Mouse (Mus musculus): ENCODE data around the gene Eif3c. TPM values are rescaled to one million over a fixed set of nuclear protein-coding genes. Genes with fewer than 3 reads are reported as not detected.

Eif3c gene
- total RNA-seq, 2 experiments from 2014 or later: 199 to 243 TPM

DNA sequence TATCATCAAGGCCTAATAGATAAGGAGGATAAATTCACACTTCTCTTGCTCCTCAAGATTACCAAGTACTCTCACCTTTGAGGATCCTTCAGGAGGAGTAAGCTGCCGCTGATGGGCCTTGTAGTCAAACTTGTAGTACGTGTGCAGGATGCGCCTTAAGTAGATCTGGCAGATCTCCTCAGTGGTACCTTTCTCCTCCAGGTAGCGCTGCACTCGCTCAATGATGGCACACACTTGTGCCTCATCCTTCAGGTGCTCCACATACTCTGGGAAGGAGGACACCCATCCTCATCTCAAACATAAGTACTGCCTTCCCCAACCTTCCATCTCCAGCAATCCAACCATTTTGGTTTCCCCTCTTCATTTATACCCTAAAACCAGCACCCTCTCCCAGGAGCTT is 9.6 kb downstream of the Eif3c start:
- DNase-seq (ENCODE audit: low spot score in 2 of 2): no peak

DNA sequence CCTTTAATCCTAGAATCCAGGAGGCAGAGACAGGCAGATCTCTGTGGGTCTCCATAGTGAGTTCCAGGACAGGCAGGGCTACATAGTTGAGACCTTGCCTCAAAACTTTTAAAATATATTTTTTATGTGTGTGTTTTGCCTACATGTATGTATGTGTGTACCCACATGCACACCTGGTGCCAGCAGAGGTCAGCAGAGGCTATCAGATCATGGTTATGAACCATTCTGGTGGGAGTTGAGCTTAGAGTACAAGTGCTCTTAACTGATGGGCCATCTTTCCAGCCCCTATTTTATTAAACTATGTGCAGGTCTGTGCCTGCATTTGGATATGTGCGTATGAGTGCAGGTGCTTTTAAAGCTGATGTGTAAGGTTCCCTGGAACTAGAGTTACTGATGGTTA is 11.4 kb downstream of the Eif3c start:
- DNase-seq (ENCODE audit: low spot score in 2 of 2): no peak

DNA sequence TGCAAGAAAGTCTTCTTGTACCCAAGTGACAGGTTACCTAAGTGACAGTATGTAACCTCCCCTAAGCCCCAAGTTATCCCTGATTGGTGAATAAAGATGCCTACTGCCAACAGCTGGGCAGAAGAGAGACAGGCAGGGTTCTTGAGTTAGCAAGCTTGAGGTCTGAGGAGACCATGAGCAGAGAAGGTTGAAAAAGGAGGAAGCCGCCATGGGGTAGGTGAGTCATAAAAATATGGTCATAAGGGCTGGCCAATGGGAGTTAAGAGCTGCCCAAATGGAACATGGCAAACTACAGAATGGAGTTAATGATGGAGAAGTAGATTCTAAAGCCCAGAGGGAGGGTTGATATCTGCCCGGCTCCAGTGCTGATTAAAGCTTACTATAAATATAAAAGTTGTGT is 20.6 kb downstream of the Eif3c start:
- no peak for DNase-seq (ENCODE audit: low spot score in 2 of 2)

DNA sequence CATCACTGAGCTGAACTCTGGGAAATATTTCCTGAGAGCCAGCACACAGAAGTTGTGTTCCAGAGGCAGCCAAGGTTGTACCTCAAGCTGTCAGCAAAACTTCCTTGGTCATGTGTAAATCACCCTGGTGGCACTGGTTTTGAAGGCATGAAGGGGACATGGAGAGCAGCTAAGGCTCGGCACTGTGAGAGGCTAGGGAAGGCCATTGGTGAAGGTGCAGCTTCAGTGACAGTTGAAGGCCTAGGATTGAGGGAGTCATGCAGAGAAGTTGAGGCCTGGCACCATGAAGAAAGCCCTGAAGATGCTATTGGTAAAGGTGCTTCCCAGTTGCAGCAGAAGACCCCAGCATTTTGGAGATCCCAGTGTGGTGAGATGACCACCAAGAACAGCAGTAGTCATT is 24.6 kb downstream of the Eif3c start:
- DNase-seq (ENCODE audit: low spot score in 2 of 2): no peak

DNA sequence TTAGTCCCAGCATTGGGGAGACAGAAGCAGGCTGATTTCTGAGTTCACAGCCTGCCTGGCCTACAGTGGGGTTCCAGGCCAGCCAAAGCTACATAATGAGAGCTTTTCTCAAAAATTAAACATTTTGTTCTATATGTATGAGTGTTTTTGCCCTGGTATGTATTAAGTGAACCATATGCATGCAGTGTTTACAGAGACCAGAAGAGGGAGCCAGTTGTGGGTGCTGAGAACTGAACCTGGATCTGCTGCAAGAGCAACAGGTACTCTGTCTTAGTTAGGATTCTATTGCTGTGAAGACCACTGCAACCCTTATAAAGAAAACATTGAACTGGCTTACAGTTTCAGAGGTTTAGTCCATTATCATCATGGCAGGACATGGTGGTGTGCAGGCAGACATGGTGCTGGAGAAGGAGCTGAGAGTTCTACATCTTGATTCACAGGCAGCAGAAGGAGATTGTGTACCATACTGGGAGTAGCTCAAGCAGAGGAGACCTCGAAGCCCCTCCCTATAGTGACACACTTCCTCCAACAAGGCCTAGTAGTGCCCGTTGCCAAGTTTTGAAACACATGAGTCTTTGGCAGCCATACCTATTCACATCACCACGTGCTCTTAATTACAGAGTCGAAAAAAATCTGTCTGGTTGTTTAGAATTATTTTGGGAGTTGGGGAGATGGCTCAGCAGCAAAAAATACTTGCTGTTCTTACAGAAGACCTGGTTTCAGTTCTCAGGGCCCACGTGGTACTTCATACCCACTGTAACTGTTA is 28.2 kb downstream of the Eif3c start:
- DNase-seq (ENCODE audit: low spot score in 2 of 2): no peak

DNA sequence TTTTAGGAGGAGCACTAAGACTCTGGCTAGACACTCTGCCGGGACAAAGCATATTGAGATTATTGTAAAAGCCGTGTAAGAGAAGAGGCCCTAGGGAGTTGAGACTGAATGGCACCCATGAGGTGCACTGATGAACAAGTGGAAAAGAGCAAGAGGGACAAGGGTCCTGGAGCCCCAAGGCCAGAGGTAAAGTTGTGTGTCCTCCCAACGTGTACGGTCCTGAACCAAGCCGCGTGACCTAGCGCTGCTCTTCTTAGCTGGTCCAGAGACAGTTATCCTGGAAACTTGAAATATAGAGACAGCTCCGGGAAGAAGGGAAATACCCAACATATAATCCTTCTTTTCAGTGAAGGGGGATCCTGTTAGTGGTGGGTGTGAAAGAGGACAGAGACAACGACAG is 29.7 kb downstream of the Eif3c start:
- no peak for DNase-seq (ENCODE audit: low spot score in 2 of 2)

DNA sequence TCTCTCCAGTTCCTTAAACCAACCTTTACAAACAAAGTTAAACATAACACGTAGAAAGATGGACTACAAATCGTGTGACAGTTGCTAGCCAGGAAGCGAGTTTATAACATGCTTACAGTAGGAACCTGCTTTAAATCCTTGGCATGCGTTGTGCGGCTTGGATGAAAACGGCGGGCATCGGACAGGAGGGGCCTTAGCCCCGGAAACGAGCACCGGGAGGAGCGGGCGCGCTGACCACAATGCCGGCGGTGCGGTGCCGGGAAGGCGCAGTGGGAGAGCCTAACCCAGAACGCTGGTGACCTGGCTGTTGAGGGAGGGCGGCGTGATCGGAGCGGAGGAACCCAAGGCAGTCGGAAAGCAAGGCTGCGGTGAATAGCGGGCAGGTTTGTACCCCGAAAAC is 30.4 kb downstream of the Eif3c start:
- peak; percentile 9 to 32 for DNase-seq (ENCODE audit: low spot score in 2 of 2)

DNA sequence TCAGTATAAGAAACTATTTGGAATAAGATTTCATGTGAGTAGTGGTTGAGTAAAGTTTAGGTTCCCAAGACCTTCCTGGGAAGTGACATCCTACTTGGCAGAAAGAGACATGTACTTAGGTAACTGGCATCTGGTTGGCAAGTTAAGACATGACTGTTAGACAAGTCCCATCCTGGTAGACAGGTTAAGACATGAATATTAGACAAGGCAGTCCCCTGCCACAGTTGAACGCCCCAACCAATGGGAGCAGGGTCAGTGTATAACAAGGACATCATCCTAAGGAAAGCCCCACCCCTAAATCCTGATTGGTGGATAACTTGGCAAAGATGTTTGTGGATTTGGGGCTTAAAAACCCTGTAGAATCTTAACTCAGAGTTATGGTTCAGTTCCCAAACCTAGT is 32.8 kb downstream of the Eif3c start:
- DNase-seq (ENCODE audit: low spot score in 2 of 2): no peak

DNA sequence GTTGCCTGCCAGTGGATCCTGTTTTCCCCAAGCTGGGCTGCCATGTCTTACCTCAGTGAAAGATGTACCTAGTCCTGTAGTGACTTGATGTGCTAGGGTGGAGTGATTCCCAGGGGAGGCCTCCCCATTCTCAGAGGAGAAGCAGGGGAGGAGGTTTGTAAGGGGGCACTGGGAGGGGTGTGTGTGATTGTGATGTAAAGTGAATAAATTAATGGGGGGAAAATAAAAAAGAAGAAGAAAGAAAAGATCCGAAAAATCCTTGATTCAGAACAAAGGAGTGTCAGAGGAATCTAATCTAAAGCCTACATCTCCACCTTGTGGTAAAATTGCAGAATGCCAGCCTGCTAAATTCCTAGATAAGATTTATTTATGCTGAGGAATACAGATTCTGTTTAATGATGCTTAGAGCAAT is 38.0 kb downstream of the Eif3c start:
- DNase-seq (ENCODE audit: low spot score in 2 of 2): no peak

DNA sequence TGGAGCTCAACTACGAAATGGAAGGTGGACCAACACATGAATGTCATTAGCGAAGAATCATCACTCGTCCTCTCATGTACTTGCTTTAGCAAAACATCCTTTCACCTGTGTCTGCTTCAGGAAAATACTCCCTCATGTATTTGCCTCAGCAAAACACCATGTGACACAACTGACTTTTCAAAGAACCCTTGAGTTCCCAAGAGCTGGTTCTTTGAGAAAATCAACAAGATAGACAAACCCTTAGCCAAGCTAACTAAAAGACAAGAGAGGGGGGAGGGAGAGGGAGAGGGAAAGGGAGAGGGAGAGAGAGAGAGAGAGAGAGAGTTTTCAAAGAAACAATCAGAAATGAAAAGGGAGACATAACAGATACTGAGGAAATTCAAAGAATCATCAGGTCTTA is 42.9 kb downstream of the Eif3c start:
- no peak for DNase-seq (ENCODE audit: low spot score in 2 of 2)

DNA sequence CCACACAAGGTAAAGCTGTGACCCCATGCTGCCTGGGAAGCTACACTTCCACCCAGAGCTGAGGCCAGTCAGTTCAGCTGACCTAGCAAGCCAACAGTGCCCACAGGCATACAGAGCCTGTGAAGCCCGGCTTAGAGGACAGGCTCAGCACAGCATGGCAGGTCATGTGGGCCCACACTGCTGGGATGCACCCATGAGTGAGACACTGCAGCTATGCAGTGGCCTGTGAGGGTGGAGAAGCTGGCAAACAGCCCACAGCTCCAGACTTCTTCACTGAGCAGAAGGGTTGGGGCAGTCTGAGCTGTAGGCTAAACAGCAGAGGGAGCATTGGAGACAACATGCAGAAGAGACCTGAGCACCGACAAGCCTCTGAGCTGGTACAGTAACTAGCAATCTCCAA is 46.7 kb downstream of the Eif3c start:
- no peak for DNase-seq (ENCODE audit: low spot score in 2 of 2)

DNA sequence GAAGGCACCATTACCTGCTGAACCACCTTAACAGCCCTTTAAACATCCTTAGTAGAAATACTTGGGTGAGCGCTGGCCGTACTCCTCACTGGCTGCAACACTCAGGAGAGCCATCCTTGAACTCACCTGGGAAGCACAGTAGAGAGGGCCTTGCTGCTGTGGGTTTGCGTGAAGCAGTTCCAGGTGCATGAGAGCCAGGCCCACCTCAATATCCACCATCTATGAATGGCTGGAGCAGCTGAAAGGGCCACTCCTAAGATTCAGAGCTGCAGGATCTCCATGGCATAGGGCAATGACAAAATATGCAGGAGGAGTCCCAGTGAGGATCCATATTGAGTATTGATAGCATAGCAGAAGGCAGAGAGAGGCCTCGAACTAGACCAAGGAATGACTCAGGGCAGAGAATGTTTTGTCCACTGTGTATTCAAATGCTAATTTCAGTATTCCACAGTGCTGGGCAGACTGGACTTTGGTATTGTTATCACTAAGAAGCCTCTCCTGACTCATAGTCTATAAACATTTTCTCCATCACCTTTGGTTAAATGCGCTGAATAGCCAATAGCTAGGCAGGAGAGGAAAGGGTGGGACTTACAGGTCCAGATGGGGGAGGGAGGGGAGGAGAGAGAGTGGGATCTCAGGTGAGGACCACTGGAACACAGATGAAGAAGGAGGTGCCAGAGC is 47.8 kb downstream of the Eif3c start:
- DNase-seq (ENCODE audit: low spot score in 2 of 2): no peak

DNA sequence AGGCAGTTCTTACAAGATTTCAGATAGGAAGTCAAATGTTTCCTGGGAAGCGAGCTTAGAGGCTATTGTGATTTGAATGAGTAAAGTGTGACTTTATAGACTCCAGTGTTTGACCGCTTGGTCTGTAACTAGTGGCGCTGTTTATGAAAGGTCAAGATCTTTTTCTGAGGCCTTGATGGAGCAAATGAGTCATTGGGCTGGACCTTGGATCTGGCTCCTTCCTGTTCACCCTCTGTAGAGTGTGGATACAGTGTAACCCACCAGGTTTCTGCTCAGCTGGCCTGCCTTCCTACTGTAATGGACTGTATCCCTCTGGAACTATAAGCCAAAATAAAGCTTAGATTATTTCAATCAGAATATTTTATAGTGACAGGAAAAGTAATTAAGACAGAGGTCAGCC is 54.9 kb downstream of the Eif3c start:
- DNase-seq (ENCODE audit: low spot score in 2 of 2): no peak

DNA sequence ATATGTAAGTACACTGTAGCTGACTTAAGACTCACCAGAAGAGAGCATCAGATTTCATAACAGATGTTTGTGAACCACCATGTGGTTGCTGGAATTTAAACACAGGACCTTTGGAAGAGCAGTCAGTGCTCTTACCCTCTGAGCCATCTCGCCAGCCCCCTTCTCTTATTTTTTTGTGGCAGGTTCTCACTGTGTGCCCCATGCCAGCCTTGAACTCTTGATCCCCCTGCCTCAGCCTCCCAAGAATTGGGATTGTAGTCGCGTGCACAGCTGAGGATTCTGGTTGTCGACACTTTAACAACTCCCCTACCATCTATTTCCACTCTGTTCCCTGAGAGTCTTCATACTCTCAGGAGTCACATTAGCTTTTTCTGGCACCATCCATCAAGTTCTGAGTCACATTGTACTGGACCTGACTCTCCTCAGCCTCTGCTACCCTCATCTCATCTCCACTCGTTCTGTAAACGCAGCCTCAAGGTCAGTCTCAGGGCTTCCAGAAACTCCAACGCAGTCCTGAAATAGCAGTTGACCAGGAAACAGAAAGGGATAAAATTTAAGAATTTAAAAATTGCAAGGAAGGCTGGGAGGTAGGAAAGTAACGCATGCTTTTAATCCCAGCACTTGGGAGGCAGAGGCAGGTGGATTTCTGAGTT is 59.0 kb downstream of the Eif3c start:
- no peak for DNase-seq (ENCODE audit: low spot score in 2 of 2)

DNA sequence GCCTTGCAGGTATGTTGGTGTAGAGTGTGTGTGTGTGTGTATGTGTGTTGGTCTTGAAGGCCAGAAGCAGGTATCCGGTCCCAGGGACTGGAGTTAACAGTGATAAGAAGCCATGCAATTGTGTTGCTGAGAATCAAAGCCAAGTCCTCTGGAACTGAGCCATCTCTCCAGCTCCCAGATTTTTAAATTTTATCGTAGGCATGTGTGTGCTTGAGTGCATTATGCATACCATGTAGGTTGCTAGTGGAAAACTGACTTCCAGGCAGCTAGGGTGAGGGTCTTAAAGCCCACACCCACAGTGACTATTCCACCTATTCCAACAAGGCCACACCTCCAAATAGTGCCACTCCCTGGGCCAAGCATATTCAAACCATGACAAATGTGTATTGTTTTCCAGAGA is 61.3 kb downstream of the Eif3c start:
- DNase-seq (ENCODE audit: low spot score in 2 of 2): no peak

DNA sequence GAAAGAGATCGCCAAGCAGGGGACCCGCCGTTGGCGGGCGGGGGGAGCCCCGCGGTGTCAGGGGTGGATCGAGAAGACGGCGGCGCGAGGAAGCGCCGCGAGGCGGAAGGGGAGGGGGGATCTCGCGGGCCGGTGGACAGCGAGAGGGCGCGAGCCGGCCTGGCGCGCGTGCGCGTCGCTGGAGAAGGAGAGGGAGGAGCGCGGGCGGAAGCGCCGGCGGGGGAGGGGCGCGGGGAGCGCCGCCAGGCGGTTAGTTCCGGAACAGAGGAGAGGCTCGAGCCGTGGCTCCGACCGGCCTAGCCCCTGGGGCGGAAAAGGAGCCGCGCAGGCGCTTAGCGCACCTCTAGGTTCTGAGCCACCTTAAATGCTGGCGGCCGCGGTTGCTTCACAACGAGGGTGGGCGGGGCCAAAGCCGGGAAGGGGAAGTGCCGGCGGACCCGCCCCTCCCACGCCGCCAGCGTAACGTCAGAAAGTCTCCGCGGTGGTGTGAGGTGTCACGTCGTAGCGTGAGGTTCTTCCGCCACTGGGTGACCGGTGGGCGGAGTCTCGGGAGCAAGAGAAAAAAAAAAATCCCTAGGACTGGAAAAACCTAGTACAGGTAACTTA is 62.8 kb downstream of the Eif3c start, which contains the start of gene Atxn2l:
Gene Atxn2l, minus strand, starts transcription at position 165 of the 606 bp plus-strand sequence.
- DNase-seq (ENCODE audit: low spot score in 2 of 2): peak; percentile 97

DNA sequence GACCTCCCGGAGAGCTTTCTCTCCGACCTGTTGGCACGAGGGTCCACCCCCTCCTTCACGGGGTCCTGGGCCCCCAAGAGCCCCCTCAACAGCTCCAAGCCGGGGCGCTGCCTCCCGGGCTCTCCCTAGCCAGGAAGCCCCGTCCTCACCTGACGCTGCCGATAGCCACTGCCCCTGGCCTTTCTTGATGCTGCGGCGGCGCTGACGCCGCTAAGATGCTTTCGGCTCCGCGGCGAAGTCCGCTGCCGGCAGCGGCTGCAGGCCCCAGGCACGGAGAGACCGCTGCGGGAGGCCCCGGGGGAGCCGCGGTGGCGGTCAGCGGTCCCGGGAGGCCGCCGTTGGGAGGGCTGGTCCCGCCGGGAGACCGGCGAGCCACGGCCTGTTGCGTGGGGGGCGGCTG is 63.5 kb downstream of the Eif3c start:
- DNase-seq (ENCODE audit: low spot score in 2 of 2): peak in 1 of 2 experiments; percentile 56

DNA sequence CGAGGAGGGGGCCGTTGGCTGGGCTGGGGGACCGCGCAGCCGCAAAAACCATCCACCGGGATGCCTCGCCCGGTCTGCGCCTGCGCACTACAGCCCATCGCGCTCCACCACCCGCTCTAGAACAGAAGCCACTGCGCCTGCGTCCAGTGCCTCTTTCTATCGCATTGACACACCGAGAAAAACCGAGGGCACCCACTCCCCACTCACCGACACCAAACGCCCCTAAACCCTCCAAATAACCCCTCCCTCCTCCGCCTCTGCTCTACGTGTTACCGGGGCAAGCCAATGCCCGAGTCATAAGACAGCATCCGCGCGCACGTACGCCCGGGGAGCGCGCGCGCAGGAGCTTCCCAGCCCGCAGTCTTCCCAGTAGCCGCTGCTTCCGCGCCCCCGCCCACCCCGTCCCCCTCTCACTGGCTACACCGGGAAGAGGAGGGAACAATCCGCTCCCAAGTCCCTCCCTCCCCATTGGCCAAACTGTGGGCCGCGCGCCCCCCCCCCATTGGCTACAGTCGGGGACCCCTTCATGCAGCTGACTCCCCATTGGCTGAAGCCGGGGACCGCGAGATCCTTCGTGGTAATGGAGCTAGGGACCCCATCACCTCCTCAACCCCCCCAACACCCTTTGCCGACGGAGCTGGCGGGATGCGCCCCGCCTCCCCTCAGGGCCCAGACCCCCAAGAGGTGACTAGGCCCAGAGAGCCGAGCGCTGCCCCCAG is 64.0 kb downstream of the Eif3c start:
- DNase-seq (ENCODE audit: low spot score in 2 of 2): peak; percentile 86 to 88

DNA sequence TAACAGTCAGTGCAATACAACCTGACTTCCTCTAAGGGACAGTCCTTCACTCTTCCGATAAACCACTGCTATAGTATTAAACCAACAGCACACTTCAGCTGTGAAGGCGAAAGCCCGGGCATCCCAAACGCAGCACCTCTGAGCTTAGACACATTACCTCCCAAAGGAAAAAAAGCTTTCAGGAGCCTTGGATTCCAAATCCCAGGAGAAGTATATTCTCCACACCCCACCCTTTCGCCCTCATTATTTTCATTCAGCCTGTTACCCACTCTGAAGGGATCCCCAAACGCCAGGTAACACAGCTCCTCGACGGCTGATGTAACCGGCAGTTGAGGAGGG is 64.6 kb downstream of the Eif3c start:
- no peak for DNase-seq (ENCODE audit: low spot score in 2 of 2)

DNA sequence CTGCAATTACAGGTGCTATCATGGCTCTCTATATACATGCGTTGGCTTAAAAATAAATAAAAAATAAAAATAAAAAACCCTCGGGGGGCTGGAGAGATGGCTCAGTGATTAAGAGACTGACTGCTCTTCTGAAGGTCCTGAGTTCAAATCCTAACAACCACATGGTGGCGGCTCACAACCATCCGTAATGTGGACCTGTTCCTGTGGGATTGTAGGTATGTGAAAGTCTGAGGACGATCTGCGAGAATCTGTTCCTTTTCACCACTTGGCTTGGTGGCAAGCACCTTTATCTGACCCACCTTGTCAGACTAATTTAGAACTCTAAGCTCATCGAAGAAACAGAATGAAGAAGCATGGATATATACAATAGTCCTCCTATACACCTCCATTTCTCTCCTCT is 66.8 kb downstream of the Eif3c start:
- DNase-seq (ENCODE audit: low spot score in 2 of 2): no peak

DNA sequence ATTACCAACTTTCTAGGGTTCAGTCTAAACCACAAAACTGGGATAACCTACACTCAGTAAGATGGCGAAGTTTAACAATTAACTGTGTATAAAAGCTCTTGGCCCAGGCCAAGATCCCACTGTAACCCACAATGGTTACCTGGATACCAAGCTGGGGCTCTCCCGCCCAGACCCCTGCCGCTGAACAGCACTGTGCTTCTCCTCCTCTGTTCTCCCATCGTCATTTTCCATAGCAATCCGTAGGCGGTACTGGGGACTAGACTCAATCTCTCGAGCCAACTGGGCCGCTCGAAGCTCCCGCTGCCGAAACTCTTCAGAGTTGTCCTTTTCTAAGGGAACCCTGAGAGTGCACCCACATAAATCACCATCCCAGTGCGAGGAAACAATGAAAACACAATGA is 68.2 kb downstream of the Eif3c start:
- DNase-seq (ENCODE audit: low spot score in 2 of 2): no peak

Measured in adrenal gland, adult 18-20 months (tissue).